Mouse (Mus musculus): ENCODE data around the gene Actg1.

DNA sequence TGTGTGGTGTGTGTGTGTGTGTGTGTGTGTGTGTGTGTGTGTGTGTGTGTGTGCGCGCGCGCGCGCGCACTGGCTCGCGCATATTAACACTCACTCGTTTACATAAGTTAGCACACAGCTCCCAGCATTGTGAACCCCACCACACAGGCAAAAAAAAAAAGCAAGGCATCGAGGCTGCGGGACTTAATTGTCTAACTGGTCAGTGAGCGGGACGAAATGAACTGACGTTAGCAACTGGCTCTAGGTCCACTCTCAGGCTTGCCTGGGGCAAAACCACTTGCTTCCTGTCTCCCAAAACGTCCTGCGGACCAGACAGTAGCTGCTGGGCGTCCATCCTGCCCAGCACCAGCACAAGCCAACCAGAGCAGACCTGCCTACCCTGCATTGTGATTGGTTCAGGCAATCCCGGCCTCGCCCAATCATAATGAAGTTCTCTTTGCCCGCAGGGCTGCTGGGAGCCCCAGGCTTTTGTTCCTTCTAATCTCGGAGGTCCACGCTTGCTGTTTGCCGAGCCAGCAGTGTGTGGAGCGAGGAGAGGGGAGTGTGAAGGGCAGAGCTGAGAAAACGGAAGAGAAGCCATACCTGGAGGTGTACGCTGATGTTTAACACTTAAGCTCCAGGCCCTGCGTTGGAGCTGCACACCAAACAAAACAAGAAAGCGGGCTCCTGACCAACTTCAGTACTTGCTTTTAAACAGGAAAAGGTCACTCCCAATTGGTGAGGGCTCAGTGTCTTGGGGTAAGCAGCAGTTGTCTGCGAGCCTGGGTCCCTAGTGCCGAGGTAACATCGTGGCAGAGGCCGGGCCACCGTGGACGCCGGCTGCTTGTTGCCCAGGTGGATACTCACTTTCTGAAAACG is 32.3 kb downstream of the Actg1 start:
- no peak for TF ChIP-seq CHD2 (IDR thresholded peaks at IDR 0.05; ENCODE audit: low read depth, low read length)
- TF ChIP-seq HCFC1 (IDR thresholded peaks at IDR 0.05; ENCODE audit: borderline replicate concordance, insufficient read depth, low read length) = no peak
- no peak for TF ChIP-seq ZC3H11A (IDR thresholded peaks at IDR 0.05; ENCODE audit: borderline replicate concordance, low read depth, low read length)
- TF ChIP-seq ZNF384 (IDR thresholded peaks at IDR 0.05; ENCODE audit: low read depth, low read length) = no peak

Data from ES-E14 (cell line).